Mouse (Mus musculus) limb, embryonic 14.5 days (tissue): ENCODE data around the gene 4930435E12Rik. TPM values are rescaled to one million over a fixed set of nuclear protein-coding genes. Genes with fewer than 3 reads are reported as not detected.

Experiments used
- ATAC-seq: fragments of 200-750 bp; cut with Nextera tagmentation; 2 replicates; pipeline ENCODE4 v1.8.0; 2017; ENCODE audit warnings: low read depth, moderate number of reproducible peaks, moderate TSS enrichment; ENCODE audit not compliant: low FRiP score
- DNase-seq: peaks from one replicate; pipeline ENCODE4 v3.0.0-alpha.2; 2015; ENCODE audit warnings: low spot score
- H3K27ac ChIP-seq: fragments of 300-500 bp; sonication (generic); replicated peaks from 2 replicates; pipeline ENCODE4 v1.5.1; 2014; ENCODE audit warnings: low read depth, mild to moderate bottlenecking, low read length, moderate library complexity, mixed read lengths
- H3K27me3 ChIP-seq: fragments of 300-500 bp; sonication (generic); 2 replicates; pipeline ENCODE4 v1.6.1; 2014; ENCODE audit warnings: low read length, mixed read lengths; ENCODE audit not compliant: control insufficient read depth, insufficient read depth
- H3K36me3 ChIP-seq: fragments of 300-500 bp; sonication (generic); 2 replicates; pipeline ENCODE4 v1.6.1; 2014; ENCODE audit warnings: mild to moderate bottlenecking, low read length, moderate library complexity, mixed read lengths; ENCODE audit not compliant: control insufficient read depth, insufficient read depth
- H3K4me1 ChIP-seq: fragments of 300-500 bp; sonication (generic); 2 replicates; pipeline ENCODE4 v1.6.1; 2014; ENCODE audit warnings: antibody characterized with exemption, low read length, mixed read lengths; ENCODE audit not compliant: control insufficient read depth, insufficient read depth
- H3K4me2 ChIP-seq: fragments of 300-500 bp; sonication (generic); replicated peaks from 2 replicates; pipeline ENCODE4 v1.6.1; 2014; ENCODE audit warnings: low read depth, mild to moderate bottlenecking, low read length, moderate library complexity; ENCODE audit not compliant: severe bottlenecking
- H3K4me3 ChIP-seq: fragments of 300-500 bp; sonication (generic); replicated peaks from 2 replicates; pipeline ENCODE4 v1.5.1; 2014; ENCODE audit warnings: low read length
- H3K9ac ChIP-seq: fragments of 300-500 bp; sonication (generic); 2 replicates; pipeline ENCODE4 v1.6.1; 2014; ENCODE audit warnings: mild to moderate bottlenecking, low read depth, low read length, moderate library complexity; ENCODE audit not compliant: severe bottlenecking
- H3K9me3 ChIP-seq: fragments of 300-500 bp; sonication (generic); 2 replicates; pipeline ENCODE4 v1.6.1; 2016; ENCODE audit warnings: low read length; ENCODE audit not compliant: control insufficient read depth
- POLR2A ChIP-seq: fragments of 200-500 bp; IDR thresholded peaks from 2 replicates; pipeline ENCODE4 v1.8.0; 2012; ENCODE audit warnings: inconsistent platforms, mild to moderate bottlenecking, moderate library complexity, borderline replicate concordance; ENCODE audit not compliant: insufficient read depth, insufficient read length; ENCODE audit errors: extremely low read depth
- WGBS: fragments of 180-500 bp; shearing (Covaris S2); extraction: QIAGEN DNeasy Blood & Tissue Kit; methylation state at CpG from one replicate; pipeline ENCODE4 v1.1.7; 2014; 5-methylcytosine and 5-hydroxymethylcytosine counted together
- polyA plus RNA-seq, 2 experiments: library from polyadenylated mRNA; depleted of rRNA in 1 of 2; stranded (reverse) in 1 of 2; unstranded in 1 of 2; fragments of >200 nt; fragmentation: Nextera tagmentation in 1 of 2; extraction: Ambion mirVana in 1 of 2; gene quantifications; 2 replicates each; pipeline versions ENCODE4 v1.2.1 to v1.2.3; 2012 to 2014

The 4930435E12Rik gene
- polyA plus RNA-seq, 2 experiments, result not detected

DNA sequence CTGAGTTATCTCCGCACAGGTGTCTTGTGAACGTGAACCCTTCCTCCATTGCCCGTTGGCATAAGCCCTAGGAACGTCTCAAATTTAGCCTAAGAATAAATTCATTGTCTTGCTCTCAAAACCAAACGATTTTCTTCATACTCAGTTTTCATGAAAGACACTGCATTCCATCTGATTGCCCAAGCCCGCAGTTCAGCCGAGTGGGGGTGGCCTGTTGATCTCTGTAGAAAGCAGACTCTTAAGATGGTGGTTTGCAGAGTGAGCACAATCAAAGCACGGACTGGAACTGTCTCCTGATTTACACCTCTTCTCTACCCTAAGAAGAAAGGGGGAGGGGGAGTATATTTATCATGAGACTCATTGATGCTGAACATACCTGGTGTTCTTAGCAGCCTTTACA lies 66.1 kb downstream of the 4930435E12Rik start:
- no peak for TF ChIP-seq POLR2A
- Histone ChIP-seq H3K4me1 (peaks cover 2% of the 10 kb centered on the region), H3K27ac (no peak overlapping the region), H3K27me3 (no peaks in the 10 kb centered on the region), H3K9me3 (no peaks in the 10 kb centered on the region), H3K4me2 (no peak overlapping the region), H3K9ac (no peak overlapping the region), H3K36me3 (peaks cover 55% of the 10 kb centered on the region), H3K4me3 (no peak overlapping the region)
- DNase-seq (no peak), ATAC-seq (no peak)
- 86% methylated on average over 8 of the region's 8 CpGs for WGBS

Other genes with a start within 250 kb of the 4930435E12Rik start
- 15.0 and 15.3 TPM in 2 replicates for gene Arhgap31, start 115.5 kb downstream of the 4930435E12Rik start, polyA plus RNA-seq (2012; rRNA removed)
- 18.1 and 20.3 TPM in 2 replicates for gene Arhgap31, start 115.5 kb downstream of the 4930435E12Rik start, polyA plus RNA-seq (2014; fragmentation: Nextera tagmentation; extraction: Ambion mirVana)
- gene B4galt4, start 86.5 kb downstream of the 4930435E12Rik start, polyA plus RNA-seq (2012; rRNA removed), result 17.7 and 18.7 TPM in 2 replicates
- gene B4galt4, start 86.5 kb downstream of the 4930435E12Rik start, polyA plus RNA-seq (2014; fragmentation: Nextera tagmentation; extraction: Ambion mirVana), result 30.9 and 34.3 TPM in 2 replicates
- 12.6 and 18.1 TPM in 2 replicates for gene Upk1b, start 28.4 kb downstream of the 4930435E12Rik start, polyA plus RNA-seq (2012; rRNA removed)
- gene Upk1b, start 28.4 kb downstream of the 4930435E12Rik start, polyA plus RNA-seq (2014; fragmentation: Nextera tagmentation; extraction: Ambion mirVana), result 41.0 and 46.6 TPM in 2 replicates
- gene Igsf11, start 63.9 kb upstream of the 4930435E12Rik start, polyA plus RNA-seq (2012; rRNA removed), result 1.8 and 3.0 TPM in 2 replicates
- gene Igsf11, start 63.9 kb upstream of the 4930435E12Rik start, polyA plus RNA-seq (2014; fragmentation: Nextera tagmentation; extraction: Ambion mirVana), result 0.47 and 0.94 TPM in 2 replicates